Mouse (Mus musculus) testis, adult 2 months (tissue): Measurements from ENCODE around the gene Abcc6. TPM values are rescaled to one million over a fixed set of nuclear protein-coding genes. Genes with fewer than 3 reads are reported as not detected.

Experiments used
- H3K27ac ChIP-seq: fragments of 200-500 bp; 2 replicates; pipeline ENCODE4 v1.5.1; 2012; ENCODE audit warnings: low read depth, low read length; ENCODE audit not compliant: control insufficient read depth, insufficient read depth
- H3K27me3 ChIP-seq: fragments of 200-500 bp; 2 replicates; pipeline ENCODE4 v1.6.1; 2012; ENCODE audit warnings: mild to moderate bottlenecking, low read length, moderate library complexity; ENCODE audit not compliant: control insufficient read depth, insufficient read depth
- H3K36me3 ChIP-seq: fragments of 200-500 bp; 2 replicates; pipeline ENCODE4 v1.6.1; 2012; ENCODE audit warnings: mild to moderate bottlenecking, low read length; ENCODE audit not compliant: control insufficient read depth, insufficient read depth
- H3K4me1 ChIP-seq: fragments of 200-500 bp; 2 replicates; pipeline ENCODE4 v1.6.1; 2012; ENCODE audit warnings: low read length; ENCODE audit not compliant: control insufficient read depth, insufficient read depth
- H3K4me3 ChIP-seq: fragments of 200-500 bp; 2 replicates; pipeline ENCODE4 v1.5.1; 2012; ENCODE audit warnings: low read depth, mild to moderate bottlenecking, low read length, moderate library complexity, mixed read lengths; ENCODE audit not compliant: control insufficient read depth
- CTCF ChIP-seq: fragments of 200-500 bp; IDR thresholded peaks from 2 replicates; pipeline ENCODE4 v1.5.1; 2012; ENCODE audit warnings: low read depth, mild to moderate bottlenecking, inconsistent platforms, low read length, moderate library complexity; ENCODE audit not compliant: control insufficient read depth, insufficient read depth, insufficient replicate concordance
- POLR2A ChIP-seq: fragments of 200-500 bp; IDR thresholded peaks from 2 replicates; pipeline ENCODE4 v1.6.1; 2012; ENCODE audit warnings: low read depth, mild to moderate bottlenecking, inconsistent platforms, low read length, moderate library complexity; ENCODE audit not compliant: control insufficient read depth
- polyA plus RNA-seq: library from polyadenylated mRNA; depleted of rRNA; stranded (reverse); fragments of >200 nt; gene quantifications from 2 replicates; pipeline ENCODE4 v1.2.3, GENCODE M21; 2012; rRNA removed

The Abcc6 gene
- polyA plus RNA-seq, 1 experiment: 1.0 TPM

GRCm38 (mm10) chr7:45921950-45922600, 108.0 kb downstream of the Abcc6 start:
- H3K4me1 ChIP-seq: peaks cover 30% of the 10 kb centered on the region
- TF ChIP-seq CTCF: no peak
- no peak for TF ChIP-seq POLR2A
- H3K36me3 ChIP-seq: no peaks in the 10 kb centered on the region

GRCm38 (mm10) chr7:45921242-45921621, 108.9 kb downstream of the Abcc6 start, which contains the start of gene Emp3:
Emp3 (minus strand) TSS chr7:45921404.
- TF ChIP-seq CTCF (no peak), POLR2A (no peak)
- Histone ChIP-seq H3K4me3 (peak within 1 kb of the TSS; percentile 84), H3K4me1 (peaks cover 34% of the 10 kb centered on the region), H3K27me3 (no peaks in the 10 kb centered on the region), H3K27ac (peak within 1 kb of the TSS; percentile 93), H3K36me3 (no peaks in the 10 kb centered on the region)

More at GRCm38 (mm10) chr7:45921950-45922600, 108.0 kb downstream of the Abcc6 start:
- H3K4me3 ChIP-seq: peak overlapping the region; percentile 84
- H3K27me3 ChIP-seq: no peaks in the 10 kb centered on the region
- peak overlapping the region; percentile 93 for H3K27ac ChIP-seq

GRCm38 (mm10) chr7:45920583-45921241, 109.4 kb downstream of the Abcc6 start:
- Histone ChIP-seq H3K27ac (peak overlapping the region; percentile 77), H3K27me3 (no peaks in the 10 kb centered on the region), H3K4me1 (peaks cover 36% of the 10 kb centered on the region), H3K4me3 (peak overlapping the region; percentile 53), H3K36me3 (no peaks in the 10 kb centered on the region)
- TF ChIP-seq POLR2A (no peak), CTCF (no peak)

GRCm38 (mm10) chr7:45919761-45920160, 110.3 kb downstream of the Abcc6 start:
- Histone ChIP-seq H3K36me3 (no peaks in the 10 kb centered on the region), H3K27me3 (no peaks in the 10 kb centered on the region), H3K4me1 (peaks cover 36% of the 10 kb centered on the region), H3K4me3 (no peak overlapping the region), H3K27ac (no peak overlapping the region; the same call in 1 of the 2 replicates)
- no peak for TF ChIP-seq CTCF
- no peak for TF ChIP-seq POLR2A

GRCm38 (mm10) chr7:45919083-45919671, 110.9 kb downstream of the Abcc6 start:
- H3K4me1 ChIP-seq: peaks cover 30% of the 10 kb centered on the region
- no peak overlapping the region for H3K27ac ChIP-seq
- TF ChIP-seq CTCF (peak; percentile 93; the same call in 1 of the 2 replicates), POLR2A (no peak)
- H3K27me3 ChIP-seq: no peaks in the 10 kb centered on the region
- no peak overlapping the region for H3K4me3 ChIP-seq
- no peaks in the 10 kb centered on the region for H3K36me3 ChIP-seq

GRCm38 (mm10) chr7:45917926-45918325, 112.2 kb downstream of the Abcc6 start:
- no peak for TF ChIP-seq POLR2A
- no peak for TF ChIP-seq CTCF
- Histone ChIP-seq H3K36me3 (no peaks in the 10 kb centered on the region), H3K4me3 (no peak overlapping the region), H3K4me1 (peaks cover 26% of the 10 kb centered on the region), H3K27me3 (no peaks in the 10 kb centered on the region), H3K27ac (no peak overlapping the region)

Other genes with a start within 250 kb of the Abcc6 start
- gene Lmtk3, start 246.6 kb downstream of the Abcc6 start, polyA plus RNA-seq: 23.1 and 26.1 TPM in 2 replicates
- gene Sult2b1, start 245.6 kb downstream of the Abcc6 start, polyA plus RNA-seq: 8.8 and 9.5 TPM in 2 replicates
- 149 and 166 TPM in 2 replicates for gene Cyth2, start 215.7 kb downstream of the Abcc6 start, polyA plus RNA-seq
- 0.06 and 0.11 TPM in 2 replicates for gene Kcnj14, start 205.5 kb downstream of the Abcc6 start, polyA plus RNA-seq
- gene Grwd1, start 199.4 kb downstream of the Abcc6 start, polyA plus RNA-seq: 11.2 and 12.1 TPM in 2 replicates
- gene Kdelr1, start 157.5 kb downstream of the Abcc6 start, polyA plus RNA-seq: 67.4 and 82.4 TPM in 2 replicates
- gene Grin2d, start 151.9 kb downstream of the Abcc6 start, polyA plus RNA-seq: 21.1 and 22.3 TPM in 2 replicates
- 758 and 764 TPM in 2 replicates for gene Syngr4, start 133.6 kb downstream of the Abcc6 start, polyA plus RNA-seq
- gene Tmem143, start 133.4 kb downstream of the Abcc6 start, polyA plus RNA-seq: 8.1 and 8.8 TPM in 2 replicates
- gene Emp3, start 108.9 kb downstream of the Abcc6 start, polyA plus RNA-seq: 80.7 and 85.0 TPM in 2 replicates
- gene Ccdc114, start 106.2 kb downstream of the Abcc6 start, polyA plus RNA-seq: 19.7 and 26.2 TPM in 2 replicates
- gene Nomo1, start 3.4 kb upstream of the Abcc6 start, polyA plus RNA-seq: 48.7 and 49.8 TPM in 2 replicates
- 1.3 and 1.7 TPM in 2 replicates for gene Kcnj11, start 70.5 kb upstream of the Abcc6 start, polyA plus RNA-seq
- gene Abcc8, start 149.7 kb upstream of the Abcc6 start, polyA plus RNA-seq: 1.3 and 1.4 TPM in 2 replicates
- gene Ush1c, start 208.2 kb upstream of the Abcc6 start, polyA plus RNA-seq: 2.8 and 3.0 TPM in 2 replicates
- gene Otog, start 210.7 kb upstream of the Abcc6 start, polyA plus RNA-seq: 0.71 and 0.77 TPM in 2 replicates